Mouse (Mus musculus): Measurements from ENCODE around the gene Kcnab2.

- no peak for TF ChIP-seq CTCF (IDR thresholded peaks at IDR 0.05; ENCODE audit: low read depth)
- TF ChIP-seq EP300 (IDR thresholded peaks at IDR 0.05; ENCODE audit: low read depth) = no peak
These were observed 15.2 kb downstream of the Kcnab2 start for GRCm38 (mm10) chr4:152462516-152462915.

All from heart, postnatal 0 days (tissue).